Mouse (Mus musculus) liver, postnatal 0 days (tissue): ENCODE measurements around the gene Inhba.

ENCODE experiments used
- CTCF ChIP-seq: sonication (generic); IDR thresholded peaks from 2 replicates; pipeline ENCODE4 v1.5.1; 2016; ENCODE audit warnings: antibody characterized with exemption, low read depth
- EP300 ChIP-seq: IDR thresholded peaks from 2 replicates; pipeline ENCODE4 v1.6.1; 2016; ENCODE audit warnings: antibody characterized with exemption, low read depth, mild to moderate bottlenecking

- TF ChIP-seq CTCF, result no peak
- TF ChIP-seq EP300, result no peak
These were observed 32.1 kb upstream of the Inhba start for GRCm38 (mm10) chr13:15979551-15979950.
